Mouse (Mus musculus) left cerebral cortex, adult 9 months (tissue): Measurements from ENCODE around the gene Adamtsl4.
A peak's percentile ranks its signal among the peaks of the same experiment; 100 is the strongest.
"Not testable (repeated sequence)": the region's sequence is repeated elsewhere in the genome, so short reads cannot be mapped to it uniquely, and the experiment has no call there.

ENCODE experiments used
- DNase-seq, 2 experiments: peaks; one replicate each; pipeline ENCODE4 v3.0.0; 2022; ENCODE audit warnings: low spot score in 2 of 2

Adamtsl4 gene

GRCm38 (mm10) chr3:95676745-95677419 lies 10.8 kb downstream of the Adamtsl4 start:
- DNase-seq = peak in 1 of 2 experiments; percentile 70

GRCm38 (mm10) chr3:95675301-95676092 lies 12.2 kb downstream of the Adamtsl4 start:
- DNase-seq = peak in 1 of 2 experiments; percentile 67

GRCm38 (mm10) chr3:95674812-95675211 lies 12.9 kb downstream of the Adamtsl4 start:
- no peak for DNase-seq

DNA sequence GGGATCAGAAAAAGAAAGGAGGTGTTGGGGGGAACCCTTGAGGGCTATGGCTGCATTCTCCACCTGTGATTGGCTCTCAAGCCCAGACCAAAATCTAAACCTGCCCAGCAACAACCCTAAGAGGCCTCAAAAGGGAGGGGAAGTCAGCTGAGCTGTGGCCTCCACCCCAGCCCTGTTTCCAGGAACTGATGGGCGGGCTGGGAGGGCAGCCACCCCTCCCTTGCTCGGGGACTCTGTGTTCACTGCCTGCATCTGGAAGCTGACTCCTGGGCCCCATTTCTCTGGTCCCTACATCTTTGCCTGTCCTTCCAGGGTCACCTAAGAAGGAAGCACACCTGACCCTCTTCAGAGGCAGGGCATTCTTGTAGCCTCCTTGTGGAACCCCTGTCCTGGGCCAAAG lies 13.5 kb downstream of the Adamtsl4 start:
- no peak for DNase-seq

DNA sequence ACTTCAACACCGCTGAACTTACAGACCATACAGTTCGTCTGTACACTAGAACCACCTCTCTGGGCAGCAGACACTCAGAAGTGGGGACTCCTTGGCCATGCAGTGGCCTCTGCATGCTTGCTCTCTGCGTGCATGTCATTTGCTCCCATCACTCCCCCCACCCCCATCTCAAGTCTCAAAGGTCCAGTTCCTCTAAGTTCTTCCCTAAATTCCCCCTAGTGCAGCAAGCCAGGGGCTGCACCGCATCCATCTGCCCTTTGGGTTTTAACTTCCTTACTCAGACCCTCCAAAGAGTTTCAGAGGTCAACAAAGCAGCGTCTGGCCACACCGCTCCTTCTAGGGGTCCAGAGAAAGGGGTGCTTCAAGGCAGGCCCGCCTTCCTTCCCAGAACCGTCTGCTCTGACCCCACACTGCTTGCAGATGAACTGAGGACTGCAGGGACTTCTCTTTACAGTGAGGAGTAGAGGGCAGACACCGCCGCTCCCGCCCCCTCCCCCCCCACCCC lies 14.0 kb downstream of the Adamtsl4 start:
- peak in 1 of 2 experiments; percentile 30 for DNase-seq

GRCm38 (mm10) chr3:95672861-95673706 lies 14.6 kb downstream of the Adamtsl4 start:
- no peak for DNase-seq

DNA sequence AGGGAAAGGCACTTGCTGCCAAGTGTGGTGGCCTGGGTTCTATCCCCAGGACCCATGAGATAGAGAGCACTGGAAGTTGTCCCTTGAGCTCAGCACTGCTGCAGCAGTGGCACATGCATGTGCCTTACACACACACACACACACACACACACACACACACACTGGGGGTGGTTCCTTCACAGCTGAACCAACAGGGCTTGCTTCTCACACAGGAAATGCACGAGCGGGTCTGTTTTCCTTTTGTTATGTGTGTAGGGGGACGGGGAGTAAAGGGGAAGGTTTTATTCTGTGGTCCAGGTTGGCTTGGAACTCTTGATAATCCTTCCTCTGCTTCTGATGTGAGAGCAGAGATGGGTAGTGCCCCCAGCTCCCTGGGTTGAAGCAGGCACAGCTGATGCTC lies 15.3 kb downstream of the Adamtsl4 start:
- DNase-seq = no peak

DNA sequence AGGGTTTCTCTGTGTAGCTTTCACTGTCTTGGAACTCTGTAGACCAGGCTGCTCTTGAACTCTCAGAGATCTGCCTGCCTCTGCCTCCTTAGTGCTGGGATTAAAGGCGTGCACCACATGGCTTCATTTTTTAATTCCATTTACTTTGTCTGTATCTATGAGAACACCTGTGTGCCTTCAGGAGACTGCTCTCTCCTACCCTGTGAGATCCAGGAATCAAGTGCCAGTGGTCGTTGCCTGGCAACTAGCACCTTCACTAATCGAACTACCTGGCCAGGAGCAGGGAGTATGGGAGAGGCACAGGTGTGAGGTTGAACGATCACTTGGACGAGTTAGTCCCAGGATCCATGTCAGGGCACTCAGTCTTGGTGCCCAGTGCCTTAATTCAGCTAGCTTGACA lies 16.5 kb downstream of the Adamtsl4 start:
- DNase-seq = no peak

- not testable (repeated sequence) for DNase-seq
These were observed 17.3 kb downstream of the Adamtsl4 start for GRCm38 (mm10) chr3:95670419-95670818.

DNA sequence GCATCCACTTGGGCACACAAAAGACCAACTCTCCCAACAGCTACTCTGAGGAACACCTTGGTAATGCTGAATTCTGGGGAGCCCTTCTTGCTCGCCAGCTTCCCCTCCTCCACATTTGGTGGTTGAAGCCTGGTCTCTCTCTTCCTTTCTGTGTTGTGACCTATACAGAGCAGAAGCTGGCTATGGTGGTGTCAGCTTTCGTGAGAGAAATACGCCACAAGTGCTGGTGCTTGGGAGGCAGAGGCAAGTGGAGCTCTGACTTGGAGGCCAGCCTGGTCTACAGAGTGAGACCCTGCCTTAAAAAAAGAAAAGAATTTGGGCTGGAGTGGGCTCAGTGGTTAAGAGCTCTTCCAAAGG lies 18.4 kb downstream of the Adamtsl4 start:
- DNase-seq = no peak

DNA sequence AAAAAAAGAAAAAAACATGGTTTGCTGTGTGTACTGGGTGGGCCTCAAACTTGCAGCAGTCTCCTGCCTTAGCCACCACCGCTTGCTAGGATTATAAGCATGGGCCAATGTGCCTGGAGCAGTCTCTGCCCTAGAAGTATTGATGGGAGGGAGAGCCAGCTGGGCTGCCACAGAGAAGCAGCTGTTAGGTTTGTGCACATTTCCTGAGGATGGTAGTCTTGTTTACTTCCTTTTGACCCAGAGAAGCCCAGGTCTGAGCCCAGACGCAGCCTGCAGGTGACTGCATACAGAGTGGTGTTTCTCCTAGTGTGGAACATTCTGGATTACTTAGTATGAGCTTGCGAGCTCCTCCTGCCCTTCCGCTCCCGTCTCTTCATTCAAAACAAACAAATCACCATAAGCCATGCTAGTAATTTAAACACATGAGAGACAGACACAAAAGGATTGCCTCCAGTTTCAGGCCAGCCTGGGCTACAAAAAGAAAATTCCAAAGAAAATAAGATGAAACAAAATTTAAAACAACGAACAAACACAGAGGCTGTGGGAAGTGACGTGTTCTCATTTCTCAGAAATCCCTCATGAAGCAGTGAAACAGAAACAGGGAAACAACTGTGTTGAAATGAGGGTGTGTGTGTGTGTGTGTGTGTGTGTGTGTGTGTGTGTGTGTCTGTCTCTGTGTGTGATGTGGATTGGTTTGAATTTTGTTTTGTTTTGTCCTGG lies 19.0 kb downstream of the Adamtsl4 start:
- DNase-seq = no peak

GRCm38 (mm10) chr3:95668026-95668425 lies 19.7 kb downstream of the Adamtsl4 start:
- peak in 1 of 2 experiments; percentile 43 for DNase-seq

GRCm38 (mm10) chr3:95667521-95667920 lies 20.2 kb downstream of the Adamtsl4 start:
- DNase-seq = no peak

DNA sequence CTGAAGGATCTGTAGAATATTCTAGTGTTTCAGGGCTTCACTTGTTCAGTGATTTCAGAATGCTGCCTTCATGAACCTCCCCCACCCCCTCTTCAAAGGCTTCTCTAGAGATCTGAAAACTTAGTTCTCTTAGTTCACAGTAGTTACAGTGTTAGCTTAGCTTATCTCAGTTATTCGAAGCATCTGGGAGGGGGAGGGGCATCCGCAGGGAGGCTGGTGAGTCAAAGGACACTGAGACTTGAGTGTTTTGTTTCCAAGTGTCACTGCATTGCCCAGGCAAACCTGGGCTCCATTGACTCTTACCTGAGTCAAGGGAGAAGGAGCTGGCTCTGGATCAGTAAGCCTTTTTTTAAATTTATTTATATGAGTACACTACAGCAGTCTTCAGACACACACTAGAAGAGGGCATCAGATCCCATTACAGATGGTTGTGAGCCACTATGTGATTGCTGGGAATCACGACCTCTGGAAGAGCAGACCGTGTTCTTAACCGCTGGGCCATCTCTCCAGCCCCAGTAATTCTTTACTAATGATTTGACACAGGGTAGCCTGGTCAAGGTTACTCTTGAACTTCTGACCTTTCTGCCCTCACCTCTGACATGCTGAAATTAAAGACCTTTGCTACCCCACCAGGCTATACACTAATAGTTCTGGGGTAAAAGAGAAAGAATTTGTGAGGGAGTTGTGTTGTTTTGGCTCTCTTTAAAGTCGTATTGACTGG lies 21.4 kb downstream of the Adamtsl4 start:
- DNase-seq = no peak

DNA sequence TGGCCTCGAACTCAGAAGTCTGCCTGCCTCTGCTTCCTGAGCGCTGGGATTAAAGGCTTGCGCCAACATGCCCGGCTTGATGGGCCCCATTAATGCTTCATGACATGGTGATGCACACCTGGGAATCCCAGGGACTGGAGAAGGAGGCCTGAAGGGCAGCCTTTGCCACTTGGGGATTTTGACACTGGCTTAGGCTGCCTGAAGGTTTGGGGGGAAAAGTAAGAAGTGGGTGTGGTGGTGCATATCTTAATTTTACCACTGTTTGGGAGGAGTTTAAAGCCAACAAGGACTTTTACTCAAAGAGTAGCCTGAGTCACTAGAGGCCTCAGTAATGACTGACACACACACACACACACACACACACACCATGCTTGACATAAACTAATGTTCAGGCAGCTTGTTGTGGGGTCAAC lies 22.8 kb downstream of the Adamtsl4 start:
- no peak for DNase-seq

GRCm38 (mm10) chr3:95663969-95664608 lies 23.6 kb downstream of the Adamtsl4 start:
- DNase-seq = no peak

DNA sequence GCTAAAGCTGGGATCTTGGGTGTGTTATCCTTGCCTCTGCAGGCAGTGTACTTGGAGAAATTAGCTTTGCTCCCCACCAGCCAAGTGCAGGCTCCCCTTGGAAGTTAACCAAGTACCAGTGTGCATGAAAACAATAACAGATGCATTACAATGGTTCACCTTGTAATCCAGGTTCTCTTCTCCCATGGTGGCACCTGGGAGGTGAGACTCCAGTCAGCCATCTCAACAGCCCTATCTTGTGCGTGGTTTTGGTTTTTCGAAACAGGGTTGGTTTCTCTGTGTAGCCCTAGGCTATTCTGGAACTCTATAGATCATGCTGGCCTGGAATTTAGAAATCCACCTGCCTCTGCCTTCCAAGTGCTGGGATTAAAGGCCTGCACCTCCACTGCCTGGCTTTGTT lies 24.2 kb downstream of the Adamtsl4 start:
- no peak for DNase-seq

DNA sequence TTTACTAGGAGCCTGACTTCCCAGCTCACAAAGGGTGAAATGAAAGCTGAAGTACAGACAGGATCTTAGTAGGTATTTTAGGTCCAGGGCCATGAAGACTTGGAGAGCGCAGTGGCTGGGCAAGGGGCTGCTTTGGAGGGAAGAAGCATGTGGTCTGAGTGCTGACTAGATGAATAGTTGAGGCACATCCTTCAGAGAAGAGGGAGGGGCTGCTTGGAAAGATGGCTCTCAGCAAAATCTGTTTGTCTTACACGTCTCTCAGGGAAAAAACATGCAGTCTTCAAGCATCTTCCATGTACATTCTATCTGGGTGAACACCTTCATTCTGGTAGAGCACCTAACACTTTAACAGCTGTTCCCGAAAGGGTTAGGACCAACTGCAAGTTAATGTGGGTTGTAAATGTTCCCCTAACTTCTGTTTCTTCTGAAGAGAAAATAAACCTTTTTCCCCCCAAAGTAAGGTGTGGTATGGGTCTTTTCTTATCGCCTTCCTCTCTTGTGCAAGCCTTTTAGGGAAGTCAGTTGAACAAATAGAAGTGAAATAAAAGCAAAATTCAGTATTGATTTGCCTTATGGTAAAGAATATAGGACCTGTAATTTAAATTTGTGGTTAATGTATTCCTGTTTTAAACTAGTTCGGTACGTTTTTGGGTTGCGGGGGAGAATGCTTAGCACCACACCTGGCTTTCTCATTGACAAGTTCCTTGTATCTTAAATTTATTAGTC lies 24.8 kb downstream of the Adamtsl4 start:
- DNase-seq = no peak

DNA sequence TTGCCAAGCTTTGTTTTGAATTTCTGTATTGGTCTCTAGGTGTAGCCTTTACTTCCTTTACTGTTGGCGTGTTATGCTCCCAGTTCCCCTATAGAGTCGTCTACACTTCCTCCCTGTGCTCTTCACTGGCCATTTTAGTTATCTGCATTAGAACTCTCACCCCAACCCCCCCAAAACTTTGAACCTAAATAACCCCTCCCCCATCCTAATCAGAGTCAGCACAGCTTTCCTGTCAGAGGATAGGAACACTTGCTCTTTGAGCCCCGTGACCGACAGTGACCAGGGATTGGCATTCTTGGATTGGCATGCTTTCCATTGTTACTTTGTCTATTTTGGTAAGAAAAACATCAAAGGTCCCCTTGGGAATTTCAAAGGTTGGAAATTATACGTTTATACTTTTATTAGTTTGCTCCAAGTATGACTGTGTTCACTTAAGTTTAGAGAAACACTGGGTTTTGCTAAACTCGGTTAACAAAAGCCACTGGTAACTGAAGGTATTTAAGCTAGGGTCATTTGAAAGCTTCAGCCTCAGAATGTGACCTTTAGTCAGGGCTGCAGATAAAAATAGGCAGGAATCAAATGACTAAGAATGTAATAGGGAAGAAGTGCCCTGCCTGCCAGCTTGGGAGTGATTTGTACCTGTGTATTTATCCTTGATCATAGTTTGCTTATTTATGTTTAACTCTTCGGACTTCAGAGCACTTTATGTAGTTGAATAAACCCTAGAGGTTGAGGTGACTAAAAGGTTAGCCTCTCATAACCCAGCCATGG lies 25.6 kb downstream of the Adamtsl4 start:
- no peak for DNase-seq
